Mouse (Mus musculus) MEL (cell line): ENCODE measurements at regions not wholly inside any gene's neighbourhood (a gene's known extent, or its start where the extent isn't known, plus 50 kb on each side); places are given as distances from the start of the nearest gene placed in this dataset.

Experiments used
- DNase-seq: peaks from one replicate; pipeline ENCODE4 v3.0.0; 2011; ENCODE audit warnings: low read depth, low spot score
- H3K27ac ChIP-seq: 2 replicates; pipeline ENCODE4 v1.5.1; 2012; ENCODE audit warnings: low read depth, mild to moderate bottlenecking, control low read depth, low read length, moderate library complexity; ENCODE audit not compliant: control insufficient read depth
- H3K27me3 ChIP-seq, 2 experiments: fragments of 150-350 bp in 1 of 2; sonication (generic) in 1 of 2; 2 replicates each; pipeline ENCODE4 v1.6.1; 2012; ENCODE audit warnings: low read length in 2 of 2, mild to moderate bottlenecking in 2 of 2, improper control_type of control experiment in 1 of 2, moderate library complexity in 1 of 2; ENCODE audit not compliant: insufficient read depth in 2 of 2, control insufficient read depth in 1 of 2
- H3K36me3 ChIP-seq, 2 experiments: 2 replicates each; pipeline ENCODE4 v1.6.1; 2012 to 2014; ENCODE audit warnings: low read length in 2 of 2, improper control_type of control experiment in 1 of 2, inconsistent platforms in 1 of 2, mild to moderate bottlenecking in 1 of 2; ENCODE audit not compliant: insufficient read depth in 2 of 2, control insufficient read depth in 1 of 2
- H3K4me1 ChIP-seq, 2 experiments: fragments of 150-350 bp in 1 of 2; sonication (generic) in 1 of 2; 2 replicates each; pipeline ENCODE4 v1.6.1; 2012; ENCODE audit warnings: low read length in 2 of 2, improper control_type of control experiment in 1 of 2, mild to moderate bottlenecking in 1 of 2; ENCODE audit not compliant: insufficient read depth in 2 of 2, control insufficient read depth in 1 of 2
- H3K4me3 ChIP-seq, 2 experiments: fragments of 150-350 bp in 1 of 2; sonication (generic) in 1 of 2; 2 replicates each; pipeline ENCODE4 v1.5.1; 2012; ENCODE audit warnings: low read depth in 2 of 2, low read length in 2 of 2, mild to moderate bottlenecking in 2 of 2, moderate library complexity in 2 of 2, control low read depth in 1 of 2, improper control_type of control experiment in 1 of 2; ENCODE audit not compliant: control insufficient read depth in 1 of 2, insufficient read depth in 1 of 2
- H3K79me2 ChIP-seq: 2 replicates; pipeline ENCODE4 v1.6.1; 2012; ENCODE audit warnings: mild to moderate bottlenecking, low read length, moderate library complexity; ENCODE audit not compliant: control insufficient read depth, poor library complexity, insufficient read depth
- H3K9ac ChIP-seq: 2 replicates; pipeline ENCODE4 v1.6.1; 2012; ENCODE audit warnings: low read depth, mild to moderate bottlenecking, control low read depth, low read length, moderate library complexity; ENCODE audit not compliant: control insufficient read depth, poor library complexity, severe bottlenecking
- H3K9me3 ChIP-seq: fragments of 150-350 bp; sonication (generic); replicated peaks from 2 replicates; pipeline ENCODE4 v1.6.1; 2012; ENCODE audit warnings: mild to moderate bottlenecking, low read length, improper control_type of control experiment, moderate library complexity; ENCODE audit not compliant: insufficient read depth
- CTCF ChIP-seq, 3 experiments: IDR thresholded peaks in 2 of 3; conservative IDR thresholded peaks in 1 of 3; 2 replicates each; pipeline ENCODE4 v1.5.1; 2011 to 2012; ENCODE audit warnings: low read length in 3 of 3, low read depth in 2 of 3, mild to moderate bottlenecking in 2 of 3, improper control_type of control experiment in 1 of 3, inconsistent platforms in 1 of 3, mixed read lengths in 1 of 3, moderate library complexity in 1 of 3; ENCODE audit not compliant: control insufficient read depth in 1 of 3, insufficient read depth in 1 of 3, poor library complexity in 1 of 3, severe bottlenecking in 1 of 3
- ELF1 ChIP-seq: IDR thresholded peaks from 2 replicates; pipeline ENCODE4 v1.6.1; 2014; ENCODE audit warnings: low read depth, mild to moderate bottlenecking, inconsistent platforms, low read length, improper control_type of control experiment, moderate library complexity
- JUND ChIP-seq: IDR thresholded peaks from 2 replicates; pipeline ENCODE4 v1.6.1; 2011; ENCODE audit warnings: low read depth, mild to moderate bottlenecking, improper control_type of control experiment, low read length
- MXI1 ChIP-seq: IDR thresholded peaks from 2 replicates; pipeline ENCODE4 v1.6.1; 2011; ENCODE audit warnings: mild to moderate bottlenecking, low read depth, low read length, improper control_type of control experiment
- MYB ChIP-seq: IDR thresholded peaks from 2 replicates; pipeline ENCODE4 v1.6.1; 2011; ENCODE audit warnings: mild to moderate bottlenecking, low read depth, low read length, improper control_type of control experiment
- MYC ChIP-seq: IDR thresholded peaks from 2 replicates; pipeline ENCODE4 v1.6.1; 2011; ENCODE audit warnings: low read depth, mild to moderate bottlenecking, low read length, improper control_type of control experiment, moderate library complexity
- POLR2A ChIP-seq, 2 experiments: IDR thresholded peaks; 2 replicates each; pipeline ENCODE4 v1.6.1; 2011 to 2012; ENCODE audit warnings: low read length in 2 of 2, mild to moderate bottlenecking in 2 of 2, control low read depth in 1 of 2, improper control_type of control experiment in 1 of 2, low read depth in 1 of 2, moderate library complexity in 1 of 2; ENCODE audit not compliant: control insufficient read depth in 1 of 2, insufficient read depth in 1 of 2, poor library complexity in 1 of 2
- POLR2AphosphoS5 ChIP-seq: IDR thresholded peaks from 2 replicates; pipeline ENCODE4 v1.6.1; 2012; ENCODE audit warnings: low read depth, borderline replicate concordance, mild to moderate bottlenecking, inconsistent platforms, low read length, moderate library complexity, mixed read lengths
- SMC3 ChIP-seq: IDR thresholded peaks from 2 replicates; pipeline ENCODE4 v1.6.1; 2011; ENCODE audit warnings: low read depth, low read length, improper control_type of control experiment
- TCF12 ChIP-seq: IDR thresholded peaks from 2 replicates; pipeline ENCODE4 v1.6.1; 2014; ENCODE audit warnings: low read depth, mild to moderate bottlenecking, inconsistent platforms, low read length, improper control_type of control experiment, moderate library complexity
- UBTF ChIP-seq: IDR thresholded peaks from 2 replicates; pipeline ENCODE4 v1.6.1; 2012; ENCODE audit warnings: low read depth, mild to moderate bottlenecking, inconsistent platforms, low read length, improper control_type of control experiment, moderate library complexity, borderline replicate concordance; ENCODE audit not compliant: insufficient read depth
- USF2 ChIP-seq, 2 experiments: IDR thresholded peaks; 2 replicates each; pipeline ENCODE4 v1.6.1; 2011 to 2012; ENCODE audit warnings: improper control_type of control experiment in 2 of 2, low read length in 2 of 2, borderline replicate concordance in 1 of 2, inconsistent platforms in 1 of 2, low read depth in 1 of 2, mild to moderate bottlenecking in 1 of 2; ENCODE audit not compliant: insufficient read depth in 1 of 2
- ZC3H11A ChIP-seq: IDR thresholded peaks from 2 replicates; pipeline ENCODE4 v1.6.1; 2012; ENCODE audit warnings: low read depth, mild to moderate bottlenecking, inconsistent platforms, low read length, improper control_type of control experiment
- ZKSCAN1 ChIP-seq: IDR thresholded peaks from 2 replicates; pipeline ENCODE4 v1.6.1; 2012; ENCODE audit warnings: low read depth, mild to moderate bottlenecking, inconsistent platforms, low read length, improper control_type of control experiment, moderate library complexity
- ZNF384 ChIP-seq: IDR thresholded peaks from 2 replicates; pipeline ENCODE4 v1.6.1; 2012; ENCODE audit warnings: low read depth, mild to moderate bottlenecking, inconsistent platforms, low read length, improper control_type of control experiment

DNA sequence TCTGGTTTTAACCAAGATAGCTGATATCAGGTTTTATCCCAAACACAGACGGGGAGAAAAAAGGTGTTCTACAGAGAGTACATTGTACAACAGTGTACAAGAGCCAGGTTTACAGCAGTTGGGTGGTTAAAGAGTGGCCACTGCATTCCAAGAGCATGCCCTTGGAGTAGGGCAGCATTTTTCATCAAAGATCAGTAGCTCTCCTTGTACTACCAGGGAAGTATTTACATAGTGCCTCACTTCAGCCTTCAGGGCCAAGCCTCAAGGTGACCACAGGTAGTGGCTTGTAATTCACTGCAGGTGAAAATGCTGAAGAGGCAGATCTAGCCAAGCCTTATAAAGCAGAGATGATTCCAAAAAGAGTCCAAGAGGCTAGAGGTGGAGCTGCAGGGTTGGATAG, 190.8 kb downstream of the Isl1 start:
- TF ChIP-seq CTCF (IDR thresholded peaks at IDR 0.05 in 2 of 3, conservative IDR thresholded peaks at IDR 0.05 in 1 of 3; ENCODE audit: control insufficient read depth in 1 of 3, insufficient read depth in 1 of 3, low read depth in 2 of 3, low read length in 3 of 3, poor library complexity in 1 of 3, severe bottlenecking in 1 of 3): no peak
- no peak for TF ChIP-seq MXI1
- no peak for TF ChIP-seq POLR2AphosphoS5
- no peak for TF ChIP-seq UBTF
- no peak for TF ChIP-seq MYC
- no peak for TF ChIP-seq ELF1
- TF ChIP-seq ZKSCAN1: no peak
- TF ChIP-seq TCF12: no peak
- Histone ChIP-seq H3K9ac (no peak overlapping the region), H3K79me2 (no peaks in the 10 kb centered on the region), H3K36me3 (no peaks in the 10 kb centered on the region), H3K4me1 (no peaks in the 10 kb centered on the region), H3K27ac (no peak overlapping the region), H3K4me3 (no peak overlapping the region), H3K27me3 (no peaks in the 10 kb centered on the region), H3K9me3 (no peaks in the 10 kb centered on the region)
- no peak for DNase-seq

DNA sequence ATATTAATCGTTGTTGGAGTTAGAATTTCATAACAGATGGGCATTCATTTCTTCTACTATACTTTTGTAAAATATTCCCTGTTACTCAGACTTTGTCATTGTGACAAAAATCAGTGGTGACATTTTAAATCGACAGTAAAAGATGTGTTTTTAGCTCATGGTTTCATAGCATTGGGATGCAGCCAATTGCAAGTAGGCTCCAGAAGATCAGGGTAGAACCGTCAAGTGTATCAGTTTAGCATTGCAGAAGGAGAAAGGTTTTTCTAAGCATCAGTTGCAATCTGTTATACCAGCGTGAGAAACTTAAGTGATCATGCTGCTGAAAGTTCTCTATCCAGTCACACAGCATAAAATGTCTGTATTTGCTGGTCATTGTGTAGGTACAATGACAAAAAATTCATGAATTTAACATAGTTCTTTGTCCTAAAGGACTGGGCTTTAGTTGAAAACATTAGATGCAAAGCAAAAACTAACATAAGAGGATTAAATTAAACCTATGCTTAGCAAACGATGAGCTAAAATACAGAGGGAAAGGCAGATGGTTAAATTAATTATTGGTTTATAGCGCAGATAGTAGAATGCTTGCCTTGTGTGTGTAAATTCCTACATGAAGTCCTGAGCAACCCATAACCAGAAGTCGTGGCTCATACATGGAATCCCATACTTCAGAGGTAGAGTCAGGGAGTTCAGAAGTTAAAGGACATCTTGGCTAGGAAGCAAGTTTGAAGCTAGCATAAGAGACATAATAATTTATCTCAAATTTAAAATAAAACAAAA, 198.3 kb downstream of the Isl1 start:
- H3K4me1 ChIP-seq: no peaks in the 10 kb centered on the region
- H3K27ac ChIP-seq: no peak overlapping the region
- H3K36me3 ChIP-seq: no peaks in the 10 kb centered on the region
- H3K27me3 ChIP-seq: no peaks in the 10 kb centered on the region; a peak in 1 of 4 replicates
- H3K79me2 ChIP-seq: no peaks in the 10 kb centered on the region
- no peak overlapping the region for H3K9ac ChIP-seq
- no peak overlapping the region for H3K4me3 ChIP-seq
- DNase-seq: no peak
- TF ChIP-seq POLR2A (IDR thresholded peaks at IDR 0.05; ENCODE audit: control insufficient read depth in 1 of 2, insufficient read depth in 1 of 2, low read depth in 1 of 2, low read length in 2 of 2, poor library complexity in 1 of 2) (no peak), UBTF (no peak), MYB (no peak), ZC3H11A (no peak), USF2 (IDR thresholded peaks at IDR 0.05; ENCODE audit: borderline replicate concordance in 1 of 2, insufficient read depth in 1 of 2, low read depth in 1 of 2, low read length in 2 of 2) (no peak), ZNF384 (no peak), POLR2AphosphoS5 (no peak), ELF1 (no peak), JUND (no peak), SMC3 (no peak)
- H3K9me3 ChIP-seq: no peaks in the 10 kb centered on the region
